Mouse (Mus musculus) limb, embryonic 11.5 days (tissue): ENCODE data around the gene Cep164. TPM values are rescaled to one million over a fixed set of nuclear protein-coding genes. Genes with fewer than 3 reads are reported as not detected.

ENCODE experiments used
- ATAC-seq: fragments of 200-750 bp; cut with Nextera tagmentation; 2 replicates; pipeline ENCODE4 v1.8.0; 2017; ENCODE audit warnings: low read depth; ENCODE audit not compliant: insufficient number of reproducible peaks, low FRiP score, low TSS enrichment
- DNase-seq: peaks from one replicate; pipeline ENCODE4 v3.0.0-alpha.2; 2015; ENCODE audit warnings: low spot score
- H3K27ac ChIP-seq: fragments of 300-500 bp; sonication (generic); replicated peaks from 2 replicates; pipeline ENCODE4 v1.5.1; 2014; ENCODE audit warnings: low read depth, mild to moderate bottlenecking, low read length
- H3K27me3 ChIP-seq: fragments of 300-500 bp; sonication (generic); 2 replicates; pipeline ENCODE4 v1.6.1; 2014; ENCODE audit warnings: mild to moderate bottlenecking, low read length, mixed read lengths; ENCODE audit not compliant: control insufficient read depth, insufficient read depth
- H3K36me3 ChIP-seq: fragments of 300-500 bp; sonication (generic); 2 replicates; pipeline ENCODE4 v1.6.1; 2014; ENCODE audit warnings: mild to moderate bottlenecking, low read length, moderate library complexity, mixed read lengths; ENCODE audit not compliant: control insufficient read depth, insufficient read depth
- H3K4me1 ChIP-seq: fragments of 300-500 bp; sonication (generic); 2 replicates; pipeline ENCODE4 v1.6.1; 2014; ENCODE audit warnings: low read length, mixed read lengths; ENCODE audit not compliant: control insufficient read depth, insufficient read depth
- H3K4me2 ChIP-seq: fragments of 300-500 bp; sonication (generic); 2 replicates; pipeline ENCODE4 v1.6.1; 2014; ENCODE audit warnings: low read depth, mild to moderate bottlenecking, moderate library complexity; ENCODE audit not compliant: severe bottlenecking
- H3K4me3 ChIP-seq: fragments of 300-500 bp; sonication (generic); 2 replicates; pipeline ENCODE4 v1.5.1; 2014; ENCODE audit warnings: low read depth, low read length
- H3K9ac ChIP-seq: fragments of 300-500 bp; sonication (generic); 2 replicates; pipeline ENCODE4 v1.6.1; 2014; ENCODE audit warnings: mild to moderate bottlenecking, low read length
- H3K9me3 ChIP-seq: fragments of 300-500 bp; sonication (generic); 2 replicates; pipeline ENCODE4 v1.6.1; 2016; ENCODE audit warnings: low read length; ENCODE audit not compliant: control insufficient read depth
- WGBS: fragments of 180-500 bp; shearing (Covaris S2); extraction: QIAGEN DNeasy Blood & Tissue Kit; methylation state at CpG from one replicate; pipeline ENCODE4 v1.1.7; 2014; 5-methylcytosine and 5-hydroxymethylcytosine counted together
- polyA plus RNA-seq: library from polyadenylated mRNA; unstranded; fragments of >200 nt; fragmentation: Nextera tagmentation; extraction: Ambion mirVana; gene quantifications from 2 replicates; pipeline ENCODE4 v1.2.1, GENCODE M21; 2014

Cep164 gene
- polyA plus RNA-seq, 1 experiment from 2014 or later = 21.7 TPM

- Histone ChIP-seq H3K9me3 (no peaks in the 10 kb centered on the region), H3K4me2 (no peak overlapping the region), H3K4me3 (no peak overlapping the region), H3K4me1 (no peaks in the 10 kb centered on the region), H3K36me3 (peaks cover 6% of the 10 kb centered on the region), H3K9ac (no peak overlapping the region), H3K27ac (no peak overlapping the region), H3K27me3 (no peaks in the 10 kb centered on the region)
- 87% methylated on average over 5 of the region's 5 CpGs for WGBS
- no peak for ATAC-seq
- no peak for DNase-seq
These were observed 58.9 kb downstream of the Cep164 start for GRCm38 (mm10) chr9:45769596-45769995.

- Histone ChIP-seq H3K4me2 (no peak overlapping the region), H3K9me3 (no peaks in the 10 kb centered on the region), H3K27ac (no peak overlapping the region), H3K36me3 (peaks cover 3% of the 10 kb centered on the region), H3K4me3 (no peak overlapping the region), H3K4me1 (no peaks in the 10 kb centered on the region), H3K9ac (no peak overlapping the region), H3K27me3 (no peaks in the 10 kb centered on the region)
- 88% methylated on average over 17 of the region's 18 CpGs for WGBS
- ATAC-seq (no peak), DNase-seq (no peak)
These were observed 60.1 kb downstream of the Cep164 start for GRCm38 (mm10) chr9:45768421-45768820.

- no peaks in the 10 kb centered on the region for H3K4me1 ChIP-seq
- H3K4me2 ChIP-seq = no peak overlapping the region
- H3K4me3 ChIP-seq = no peak overlapping the region
- 88% methylated on average over 8 of the region's 8 CpGs for WGBS
- H3K27me3 ChIP-seq = no peaks in the 10 kb centered on the region
- H3K27ac ChIP-seq = no peak overlapping the region
- no peak for ATAC-seq
- peaks cover 3% of the 10 kb centered on the region for H3K36me3 ChIP-seq
- H3K9ac ChIP-seq = no peak overlapping the region
- no peaks in the 10 kb centered on the region for H3K9me3 ChIP-seq
- no peak for DNase-seq
These were observed 61.3 kb downstream of the Cep164 start for GRCm38 (mm10) chr9:45767155-45767554.

GRCm38 (mm10) chr9:45766195-45766594 lies 62.3 kb downstream of the Cep164 start:
- Histone ChIP-seq H3K4me2 (no peak overlapping the region), H3K27me3 (no peaks in the 10 kb centered on the region), H3K4me1 (no peaks in the 10 kb centered on the region), H3K27ac (no peak overlapping the region), H3K36me3 (peaks cover 3% of the 10 kb centered on the region; the same call in 1 of the 2 replicates), H3K9ac (no peak overlapping the region), H3K4me3 (no peak overlapping the region), H3K9me3 (no peaks in the 10 kb centered on the region)
- ATAC-seq (no peak), DNase-seq (no peak)
- 84% methylated on average over 6 of the region's 6 CpGs for WGBS

GRCm38 (mm10) chr9:45754452-45755091 lies 73.9 kb downstream of the Cep164 start:
- Histone ChIP-seq H3K36me3 (no peaks in the 10 kb centered on the region), H3K4me1 (no peaks in the 10 kb centered on the region), H3K4me2 (no peak overlapping the region), H3K4me3 (no peak overlapping the region), H3K9me3 (no peaks in the 10 kb centered on the region), H3K27ac (no peak overlapping the region), H3K9ac (no peak overlapping the region), H3K27me3 (no peaks in the 10 kb centered on the region)
- ATAC-seq (no peak), DNase-seq (peak; percentile 84)
- WGBS = 41% methylated on average over 8 of the region's 8 CpGs

- WGBS = 93% methylated on average over 4 of the region's 4 CpGs
- no peak overlapping the region for H3K27ac ChIP-seq
- no peak for DNase-seq
These were observed 78.6 kb downstream of the Cep164 start for GRCm38 (mm10) chr9:45749917-45750316.

GRCm38 (mm10) chr9:45745451-45745850 lies 83.0 kb downstream of the Cep164 start:
- no peak overlapping the region for H3K27ac ChIP-seq
- H3K4me2 ChIP-seq = no peak overlapping the region
- H3K36me3 ChIP-seq = no peaks in the 10 kb centered on the region
- H3K27me3 ChIP-seq = no peaks in the 10 kb centered on the region
- WGBS = 61% methylated on average over 7 of the region's 7 CpGs
- DNase-seq (no peak), ATAC-seq (no peak)
- no peaks in the 10 kb centered on the region for H3K4me1 ChIP-seq
- no peak overlapping the region for H3K4me3 ChIP-seq
- no peak overlapping the region for H3K9ac ChIP-seq
- H3K9me3 ChIP-seq = no peaks in the 10 kb centered on the region

More at GRCm38 (mm10) chr9:45749917-45750316, 78.6 kb downstream of the Cep164 start:
- Histone ChIP-seq H3K4me2 (no peak overlapping the region), H3K36me3 (no peaks in the 10 kb centered on the region), H3K9ac (no peak overlapping the region), H3K4me3 (no peak overlapping the region), H3K27me3 (no peaks in the 10 kb centered on the region), H3K9me3 (no peaks in the 10 kb centered on the region), H3K4me1 (no peaks in the 10 kb centered on the region)
- ATAC-seq = no peak

- Histone ChIP-seq H3K4me3 (no peak overlapping the region), H3K4me1 (no peaks in the 10 kb centered on the region), H3K27ac (no peak overlapping the region), H3K9me3 (no peaks in the 10 kb centered on the region), H3K36me3 (no peaks in the 10 kb centered on the region), H3K9ac (no peak overlapping the region), H3K4me2 (no peak overlapping the region), H3K27me3 (no peaks in the 10 kb centered on the region)
- ATAC-seq (no peak), DNase-seq (peak; percentile 28)
- 56% methylated on average over 2 of the region's 2 CpGs for WGBS
These were observed 87.9 kb downstream of the Cep164 start for GRCm38 (mm10) chr9:45740584-45740980.
